Mouse (Mus musculus) megakaryocyte, embryonic 14.5 days (primary cell): ENCODE results near the gene Hs3st4.

Source experiments
- FLI1 ChIP-seq: IDR thresholded peaks from 2 replicates; pipeline ENCODE4 v1.6.1; 2012; ENCODE audit warnings: low read length, inconsistent platforms, mixed read lengths
- GATA1 ChIP-seq: IDR thresholded peaks from 3 replicates; pipeline ENCODE4 v1.6.1; 2012; ENCODE audit warnings: mixed read lengths, low read length, inconsistent platforms, borderline replicate concordance

GRCm38 (mm10) chr7:124026908-124027307 lies 44.2 kb downstream of the Hs3st4 start:
- TF ChIP-seq FLI1 (no peak), GATA1 (no peak)
